Mouse (Mus musculus) MEL (cell line): ENCODE results near the gene Olfr545. TPM values are rescaled to one million over a fixed set of nuclear protein-coding genes. Genes with fewer than 3 reads are reported as not detected.

Source experiments
- DNase-seq: peaks from one replicate; pipeline ENCODE4 v3.0.0; 2011; ENCODE audit warnings: low read depth, low spot score
- H3K27ac ChIP-seq: 2 replicates; pipeline ENCODE4 v1.5.1; 2012; ENCODE audit warnings: low read depth, mild to moderate bottlenecking, control low read depth, low read length, moderate library complexity; ENCODE audit not compliant: control insufficient read depth
- H3K27me3 ChIP-seq, 2 experiments: fragments of 150-350 bp in 1 of 2; sonication (generic) in 1 of 2; 2 replicates each; pipeline ENCODE4 v1.6.1; 2012; ENCODE audit warnings: low read length in 2 of 2, mild to moderate bottlenecking in 2 of 2, improper control_type of control experiment in 1 of 2, moderate library complexity in 1 of 2; ENCODE audit not compliant: insufficient read depth in 2 of 2, control insufficient read depth in 1 of 2
- H3K36me3 ChIP-seq, 2 experiments: 2 replicates each; pipeline ENCODE4 v1.6.1; 2012 to 2014; ENCODE audit warnings: low read length in 2 of 2, improper control_type of control experiment in 1 of 2, inconsistent platforms in 1 of 2, mild to moderate bottlenecking in 1 of 2; ENCODE audit not compliant: insufficient read depth in 2 of 2, control insufficient read depth in 1 of 2
- H3K4me1 ChIP-seq, 2 experiments: fragments of 150-350 bp in 1 of 2; sonication (generic) in 1 of 2; 2 replicates each; pipeline ENCODE4 v1.6.1; 2012; ENCODE audit warnings: low read length in 2 of 2, improper control_type of control experiment in 1 of 2, mild to moderate bottlenecking in 1 of 2; ENCODE audit not compliant: insufficient read depth in 2 of 2, control insufficient read depth in 1 of 2
- H3K4me3 ChIP-seq, 2 experiments: fragments of 150-350 bp in 1 of 2; sonication (generic) in 1 of 2; 2 replicates each; pipeline ENCODE4 v1.5.1; 2012; ENCODE audit warnings: low read depth in 2 of 2, low read length in 2 of 2, mild to moderate bottlenecking in 2 of 2, moderate library complexity in 2 of 2, control low read depth in 1 of 2, improper control_type of control experiment in 1 of 2; ENCODE audit not compliant: control insufficient read depth in 1 of 2, insufficient read depth in 1 of 2
- H3K79me2 ChIP-seq: 2 replicates; pipeline ENCODE4 v1.6.1; 2012; ENCODE audit warnings: mild to moderate bottlenecking, low read length, moderate library complexity; ENCODE audit not compliant: control insufficient read depth, poor library complexity, insufficient read depth
- H3K9ac ChIP-seq: 2 replicates; pipeline ENCODE4 v1.6.1; 2012; ENCODE audit warnings: low read depth, mild to moderate bottlenecking, control low read depth, low read length, moderate library complexity; ENCODE audit not compliant: control insufficient read depth, poor library complexity, severe bottlenecking
- H3K9me3 ChIP-seq: fragments of 150-350 bp; sonication (generic); replicated peaks from 2 replicates; pipeline ENCODE4 v1.6.1; 2012; ENCODE audit warnings: mild to moderate bottlenecking, low read length, improper control_type of control experiment, moderate library complexity; ENCODE audit not compliant: insufficient read depth
- BHLHE40 ChIP-seq: IDR thresholded peaks from 2 replicates; pipeline ENCODE4 v1.6.1; 2012; ENCODE audit warnings: low read depth, mild to moderate bottlenecking, inconsistent platforms, low read length, improper control_type of control experiment, borderline replicate concordance
- CHD1 ChIP-seq: IDR thresholded peaks from 2 replicates; pipeline ENCODE4 v1.6.1; 2012; ENCODE audit warnings: low read depth, mild to moderate bottlenecking, inconsistent platforms, low read length, improper control_type of control experiment
- CHD2 ChIP-seq: IDR thresholded peaks from 2 replicates; pipeline ENCODE4 v1.6.1; 2011; ENCODE audit warnings: low read length, improper control_type of control experiment
- CTCF ChIP-seq, 3 experiments: IDR thresholded peaks in 2 of 3; conservative IDR thresholded peaks in 1 of 3; 2 replicates each; pipeline ENCODE4 v1.5.1; 2011 to 2012; ENCODE audit warnings: low read length in 3 of 3, low read depth in 2 of 3, mild to moderate bottlenecking in 2 of 3, improper control_type of control experiment in 1 of 3, inconsistent platforms in 1 of 3, mixed read lengths in 1 of 3, moderate library complexity in 1 of 3; ENCODE audit not compliant: control insufficient read depth in 1 of 3, insufficient read depth in 1 of 3, poor library complexity in 1 of 3, severe bottlenecking in 1 of 3
- E2F4 ChIP-seq: IDR thresholded peaks from 2 replicates; pipeline ENCODE4 v1.6.1; 2011; ENCODE audit warnings: low read depth, low read length, improper control_type of control experiment, borderline replicate concordance
- ELF1 ChIP-seq: IDR thresholded peaks from 2 replicates; pipeline ENCODE4 v1.6.1; 2014; ENCODE audit warnings: low read depth, mild to moderate bottlenecking, inconsistent platforms, low read length, improper control_type of control experiment, moderate library complexity
- EP300 ChIP-seq, 2 experiments: IDR thresholded peaks; 2 replicates each; pipeline ENCODE4 v1.6.1; 2011; ENCODE audit warnings: improper control_type of control experiment in 2 of 2, low read length in 2 of 2, low read depth in 1 of 2, mild to moderate bottlenecking in 1 of 2
- GABPA ChIP-seq: IDR thresholded peaks from 2 replicates; pipeline ENCODE4 v1.6.1; 2012; ENCODE audit warnings: low read depth, mild to moderate bottlenecking, inconsistent platforms, low read length, improper control_type of control experiment, moderate library complexity
- GATA1 ChIP-seq: IDR thresholded peaks from 2 replicates; pipeline ENCODE4 v1.6.1; 2011; ENCODE audit warnings: low read depth, low read length, improper control_type of control experiment
- HCFC1 ChIP-seq: IDR thresholded peaks from 2 replicates; pipeline ENCODE4 v1.6.1; 2012; ENCODE audit warnings: low read depth, mild to moderate bottlenecking, inconsistent platforms, low read length, improper control_type of control experiment, moderate library complexity
- JUND ChIP-seq: IDR thresholded peaks from 2 replicates; pipeline ENCODE4 v1.6.1; 2011; ENCODE audit warnings: low read depth, mild to moderate bottlenecking, improper control_type of control experiment, low read length
- KAT2A ChIP-seq: conservative IDR thresholded peaks from 2 replicates; pipeline ENCODE4 v1.6.1; 2012; ENCODE audit warnings: low read depth, low read length, improper control_type of control experiment, inconsistent platforms
- MAFK ChIP-seq: IDR thresholded peaks from 2 replicates; pipeline ENCODE4 v1.6.1; 2011; ENCODE audit warnings: low read depth, mild to moderate bottlenecking, low read length, improper control_type of control experiment, borderline replicate concordance
- MAX ChIP-seq: IDR thresholded peaks from 2 replicates; pipeline ENCODE4 v1.6.1; 2011; ENCODE audit warnings: low read length, improper control_type of control experiment
- MAZ ChIP-seq: IDR thresholded peaks from 2 replicates; pipeline ENCODE4 v1.6.1; 2012; ENCODE audit warnings: low read depth, mild to moderate bottlenecking, inconsistent platforms, low read length, improper control_type of control experiment
- MEF2A ChIP-seq: IDR thresholded peaks from 2 replicates; pipeline ENCODE4 v1.6.1; 2014; ENCODE audit warnings: low read depth, mild to moderate bottlenecking, inconsistent platforms, low read length, improper control_type of control experiment; ENCODE audit not compliant: poor library complexity, insufficient replicate concordance, severe bottlenecking; ENCODE audit errors: extremely low read depth
- MXI1 ChIP-seq: IDR thresholded peaks from 2 replicates; pipeline ENCODE4 v1.6.1; 2011; ENCODE audit warnings: mild to moderate bottlenecking, low read depth, low read length, improper control_type of control experiment
- MYB ChIP-seq: IDR thresholded peaks from 2 replicates; pipeline ENCODE4 v1.6.1; 2011; ENCODE audit warnings: mild to moderate bottlenecking, low read depth, low read length, improper control_type of control experiment
- MYC ChIP-seq: IDR thresholded peaks from 2 replicates; pipeline ENCODE4 v1.6.1; 2011; ENCODE audit warnings: low read depth, mild to moderate bottlenecking, low read length, improper control_type of control experiment, moderate library complexity
- NELFE ChIP-seq: IDR thresholded peaks from 2 replicates; pipeline ENCODE4 v1.6.1; 2011; ENCODE audit warnings: low read depth, low read length, improper control_type of control experiment
- NRF1 ChIP-seq: IDR thresholded peaks from 2 replicates; pipeline ENCODE4 v1.6.1; 2014; ENCODE audit warnings: low read depth, mild to moderate bottlenecking, inconsistent platforms, low read length, improper control_type of control experiment, moderate library complexity; ENCODE audit not compliant: poor library complexity, insufficient read depth, severe bottlenecking
- POLR2A ChIP-seq, 2 experiments: IDR thresholded peaks; 2 replicates each; pipeline ENCODE4 v1.6.1; 2011 to 2012; ENCODE audit warnings: low read length in 2 of 2, mild to moderate bottlenecking in 2 of 2, control low read depth in 1 of 2, improper control_type of control experiment in 1 of 2, low read depth in 1 of 2, moderate library complexity in 1 of 2; ENCODE audit not compliant: control insufficient read depth in 1 of 2, insufficient read depth in 1 of 2, poor library complexity in 1 of 2
- POLR2AphosphoS2 ChIP-seq: IDR thresholded peaks from 2 replicates; pipeline ENCODE4 v1.6.1; 2011; ENCODE audit warnings: low read length, improper control_type of control experiment
- POLR2AphosphoS5 ChIP-seq: IDR thresholded peaks from 2 replicates; pipeline ENCODE4 v1.6.1; 2012; ENCODE audit warnings: low read depth, borderline replicate concordance, mild to moderate bottlenecking, inconsistent platforms, low read length, moderate library complexity, mixed read lengths
- RAD21 ChIP-seq: IDR thresholded peaks from 2 replicates; pipeline ENCODE4 v1.6.1; 2011; ENCODE audit warnings: mild to moderate bottlenecking, low read depth, low read length, improper control_type of control experiment
- RCOR1 ChIP-seq: IDR thresholded peaks from 2 replicates; pipeline ENCODE4 v1.6.1; 2012; ENCODE audit warnings: low read depth, mild to moderate bottlenecking, inconsistent platforms, low read length, improper control_type of control experiment
- SIN3A ChIP-seq: IDR thresholded peaks from 2 replicates; pipeline ENCODE4 v1.6.1; 2012; ENCODE audit warnings: low read length, improper control_type of control experiment, inconsistent platforms
- SMC3 ChIP-seq: IDR thresholded peaks from 2 replicates; pipeline ENCODE4 v1.6.1; 2011; ENCODE audit warnings: low read depth, low read length, improper control_type of control experiment
- TAL1 ChIP-seq: IDR thresholded peaks from 2 replicates; pipeline ENCODE4 v1.6.1; 2012; ENCODE audit warnings: mild to moderate bottlenecking, inconsistent platforms, low read length, moderate library complexity, mixed read lengths
- TBP ChIP-seq: IDR thresholded peaks from 2 replicates; pipeline ENCODE4 v1.8.0; 2011; ENCODE audit warnings: low read depth, low read length, improper control_type of control experiment
- TCF12 ChIP-seq: IDR thresholded peaks from 2 replicates; pipeline ENCODE4 v1.6.1; 2014; ENCODE audit warnings: low read depth, mild to moderate bottlenecking, inconsistent platforms, low read length, improper control_type of control experiment, moderate library complexity
- UBTF ChIP-seq: IDR thresholded peaks from 2 replicates; pipeline ENCODE4 v1.6.1; 2012; ENCODE audit warnings: low read depth, mild to moderate bottlenecking, inconsistent platforms, low read length, improper control_type of control experiment, moderate library complexity, borderline replicate concordance; ENCODE audit not compliant: insufficient read depth
- USF1 ChIP-seq: IDR thresholded peaks from 2 replicates; pipeline ENCODE4 v1.6.1; 2014; ENCODE audit warnings: low read depth, mild to moderate bottlenecking, inconsistent platforms, low read length, improper control_type of control experiment, moderate library complexity
- USF2 ChIP-seq, 2 experiments: IDR thresholded peaks; 2 replicates each; pipeline ENCODE4 v1.6.1; 2011 to 2012; ENCODE audit warnings: improper control_type of control experiment in 2 of 2, low read length in 2 of 2, borderline replicate concordance in 1 of 2, inconsistent platforms in 1 of 2, low read depth in 1 of 2, mild to moderate bottlenecking in 1 of 2; ENCODE audit not compliant: insufficient read depth in 1 of 2
- ZC3H11A ChIP-seq: IDR thresholded peaks from 2 replicates; pipeline ENCODE4 v1.6.1; 2012; ENCODE audit warnings: low read depth, mild to moderate bottlenecking, inconsistent platforms, low read length, improper control_type of control experiment
- ZKSCAN1 ChIP-seq: IDR thresholded peaks from 2 replicates; pipeline ENCODE4 v1.6.1; 2012; ENCODE audit warnings: low read depth, mild to moderate bottlenecking, inconsistent platforms, low read length, improper control_type of control experiment, moderate library complexity
- ZMIZ1 ChIP-seq: IDR thresholded peaks from 2 replicates; pipeline ENCODE4 v1.6.1; 2012; ENCODE audit warnings: low read depth, mild to moderate bottlenecking, inconsistent platforms, low read length, improper control_type of control experiment, moderate library complexity
- ZNF384 ChIP-seq: IDR thresholded peaks from 2 replicates; pipeline ENCODE4 v1.6.1; 2012; ENCODE audit warnings: low read depth, mild to moderate bottlenecking, inconsistent platforms, low read length, improper control_type of control experiment
- polyA plus RNA-seq, 2 experiments: library from polyadenylated mRNA; stranded (reverse) in 1 of 2; unstranded in 1 of 2; fragments of >175 nt in 1 of 2; fragments of >200 nt in 1 of 2; gene quantifications; 2 replicates each; pipeline versions ENCODE4 v1.2.1 to v1.2.4; 2012; ENCODE audit warnings: low replicate concordance in 2 of 2, low read depth in 1 of 2; ENCODE audit not compliant: insufficient read length in 2 of 2, insufficient read depth in 1 of 2, missing spikeins in 1 of 2
- total RNA-seq: library from RNA; depleted of rRNA; stranded (reverse); fragments of 300-350 nt; gene quantifications from 2 replicates; pipeline ENCODE4 v1.2.3, GENCODE M21; 2012

The Olfr545 gene
- total and polyA plus RNA-seq, 3 experiments = 0.12 to 0.25 TPM; not detected in 1

DNA sequence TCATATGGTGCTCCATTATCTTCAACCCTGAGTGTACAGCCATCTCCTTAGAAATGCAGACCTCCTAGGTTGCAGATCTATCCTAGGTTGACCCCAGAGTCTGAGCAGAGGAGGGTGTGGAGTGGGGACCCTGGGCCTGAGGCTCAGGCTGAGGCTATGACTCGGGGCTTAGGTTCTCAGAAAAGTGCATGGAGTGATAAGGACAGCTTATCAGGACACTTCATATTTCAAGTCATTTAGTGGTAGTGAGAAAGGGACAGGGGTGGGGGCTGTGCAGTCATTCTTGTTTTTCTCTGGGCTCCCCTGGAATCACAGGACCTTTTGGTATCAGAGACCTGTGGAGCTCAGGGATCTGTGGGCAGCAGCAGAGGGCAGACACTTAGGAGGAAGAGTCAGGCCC is 13.3 kb downstream of the Olfr545 start:
- no peak overlapping the region for H3K9ac ChIP-seq
- DNase-seq = peak; percentile 44
- no peak for TF ChIP-seq MYC
- peak; percentile 67 to 68 for TF ChIP-seq EP300 (IDR thresholded peaks at IDR 0.05; ENCODE audit: low read depth in 1 of 2, low read length in 2 of 2)
- no peak for TF ChIP-seq USF1
- no peak for TF ChIP-seq ZC3H11A
- TF ChIP-seq TBP = no peak
- TF ChIP-seq HCFC1 = no peak
- TF ChIP-seq MAFK = no peak
- TF ChIP-seq GATA1 = peak; percentile 83
- TF ChIP-seq NELFE = no peak
- TF ChIP-seq UBTF = no peak
- no peak for TF ChIP-seq USF2 (IDR thresholded peaks at IDR 0.05; ENCODE audit: borderline replicate concordance in 1 of 2, insufficient read depth in 1 of 2, low read depth in 1 of 2, low read length in 2 of 2)
- no peak for TF ChIP-seq JUND
- no peak for TF ChIP-seq RAD21
- TF ChIP-seq ZNF384 = no peak
- peak; percentile 67 for TF ChIP-seq TCF12
- no peak for TF ChIP-seq ZKSCAN1
- no peak for TF ChIP-seq NRF1
- no peak for TF ChIP-seq KAT2A
- TF ChIP-seq MAX = no peak
- no peak for TF ChIP-seq MYB
- no peak for TF ChIP-seq POLR2AphosphoS2
- no peak for TF ChIP-seq TAL1
- TF ChIP-seq CHD1 = no peak
- 0 out of 2 replicates have a peak, but pooled peaks have one; percentile 47 for TF ChIP-seq MAZ
- peak; percentile 58; the same call in 1 of the 2 replicates for TF ChIP-seq RCOR1
- no peak for TF ChIP-seq CHD2
- TF ChIP-seq SIN3A = no peak
- no peak for TF ChIP-seq ELF1
- TF ChIP-seq BHLHE40 = no peak
- no peak for TF ChIP-seq GABPA
- no peak for TF ChIP-seq MEF2A
- no peak for TF ChIP-seq POLR2AphosphoS5
- no peak for TF ChIP-seq SMC3
- no peak for TF ChIP-seq ZMIZ1
- no peak for TF ChIP-seq POLR2A (IDR thresholded peaks at IDR 0.05; ENCODE audit: control insufficient read depth in 1 of 2, insufficient read depth in 1 of 2, low read depth in 1 of 2, low read length in 2 of 2, poor library complexity in 1 of 2)
- TF ChIP-seq E2F4 = no peak
- TF ChIP-seq MXI1 = no peak
- TF ChIP-seq CTCF (IDR thresholded peaks at IDR 0.05 in 2 of 3, conservative IDR thresholded peaks at IDR 0.05 in 1 of 3; ENCODE audit: control insufficient read depth in 1 of 3, insufficient read depth in 1 of 3, low read depth in 2 of 3, low read length in 3 of 3, poor library complexity in 1 of 3, severe bottlenecking in 1 of 3) = no peak

More for the DNA sequence above, 13.3 kb downstream of the Olfr545 start:
- Histone ChIP-seq H3K27ac (peak overlapping the region; percentile 38), H3K9me3 (no peaks in the 10 kb centered on the region), H3K27me3 (no peaks in the 10 kb centered on the region), H3K4me1 (peaks cover 7 to 22% of the 10 kb centered on the region in 2 experiments), H3K79me2 (no peaks in the 10 kb centered on the region), H3K4me3 (no peak overlapping the region), H3K36me3 (peaks cover 0 to 26% of the 10 kb centered on the region in 2 experiments; a peak in 2 of 4 replicates)
